Mouse (Mus musculus): ENCODE measurements around the gene Psors1c2. TPM values are rescaled to one million over a fixed set of nuclear protein-coding genes. Genes with fewer than 3 reads are reported as not detected.

Psors1c2 gene
- polyA plus RNA-seq, 1 experiment from 2014 or later: 0.22 TPM

- WGBS: 51% methylated on average over 15 of the region's 15 CpGs
- ATAC-seq (ENCODE audit: low FRiP score): no peak
These were observed 16.6 kb downstream of the Psors1c2 start for GRCm38 (mm10) chr17:35549437-35550142.

GRCm38 (mm10) chr17:35550143-35550494 is 17.1 kb downstream of the Psors1c2 start:
- WGBS: 93% methylated on average over 4 of the region's 4 CpGs
- Histone ChIP-seq H3K9ac (ENCODE audit: low read length) (no peak overlapping the region), H3K36me3 (ENCODE audit: control insufficient read depth, insufficient read depth, low read length) (no peaks in the 10 kb centered on the region), H3K9me3 (ENCODE audit: control insufficient read depth, low read length) (no peaks in the 10 kb centered on the region), H3K27me3 (ENCODE audit: control insufficient read depth, insufficient read depth, low read length) (0 out of 2 replicates have a peak, but pooled peaks cover 2% of the 10 kb centered on the region), H3K4me3 (ENCODE audit: low read depth, low read length) (no peak overlapping the region), H3K27ac (ENCODE audit: low read depth, low read length) (no peak overlapping the region), H3K4me1 (ENCODE audit: control insufficient read depth, insufficient read depth, low read length) (0 out of 2 replicates have a peak, but pooled peaks cover 2% of the 10 kb centered on the region), H3K4me2 (no peak overlapping the region)
- ATAC-seq (ENCODE audit: low FRiP score) (no peak), DNase-seq (ENCODE audit: low spot score, missing footprints) (no peak)

More at GRCm38 (mm10) chr17:35549437-35550142, 16.6 kb downstream of the Psors1c2 start:
- H3K9ac ChIP-seq (ENCODE audit: low read length): no peak overlapping the region
- H3K27me3 ChIP-seq (ENCODE audit: control insufficient read depth, insufficient read depth, low read length): 0 out of 2 replicates have a peak, but pooled peaks cover 2% of the 10 kb centered on the region
- H3K4me2 ChIP-seq: no peak overlapping the region
- no peaks in the 10 kb centered on the region for H3K36me3 ChIP-seq (ENCODE audit: control insufficient read depth, insufficient read depth, low read length)
- peak; percentile 72 for DNase-seq (ENCODE audit: low spot score, missing footprints)
- no peaks in the 10 kb centered on the region for H3K9me3 ChIP-seq (ENCODE audit: control insufficient read depth, low read length)
- H3K4me3 ChIP-seq (ENCODE audit: low read depth, low read length): no peak overlapping the region
- H3K4me1 ChIP-seq (ENCODE audit: control insufficient read depth, insufficient read depth, low read length): 0 out of 2 replicates have a peak, but pooled peaks cover 2% of the 10 kb centered on the region
- no peak overlapping the region for H3K27ac ChIP-seq (ENCODE audit: low read depth, low read length)

- Histone ChIP-seq H3K4me1 (ENCODE audit: control insufficient read depth, insufficient read depth, low read length) (0 out of 2 replicates have a peak, but pooled peaks cover 2% of the 10 kb centered on the region), H3K9ac (ENCODE audit: low read length) (no peak overlapping the region), H3K36me3 (ENCODE audit: control insufficient read depth, insufficient read depth, low read length) (no peaks in the 10 kb centered on the region), H3K4me2 (no peak overlapping the region), H3K27ac (ENCODE audit: low read depth, low read length) (no peak overlapping the region), H3K4me3 (ENCODE audit: low read depth, low read length) (no peak overlapping the region), H3K9me3 (ENCODE audit: control insufficient read depth, low read length) (no peaks in the 10 kb centered on the region), H3K27me3 (ENCODE audit: control insufficient read depth, insufficient read depth, low read length) (0 out of 2 replicates have a peak, but pooled peaks cover 2% of the 10 kb centered on the region)
- DNase-seq (ENCODE audit: low spot score, missing footprints) (no peak), ATAC-seq (ENCODE audit: low FRiP score) (no peak)
- WGBS: 67% methylated on average over 8 of the region's 8 CpGs
These were observed 17.9 kb downstream of the Psors1c2 start for GRCm38 (mm10) chr17:35550871-35551270.

GRCm38 (mm10) chr17:35551881-35552414 is 18.9 kb downstream of the Psors1c2 start, which contains the start of gene Cdsn:
Cdsn (plus strand) TSS chr17:35552128.
- no peak within 1 kb of the TSS for H3K27ac ChIP-seq (ENCODE audit: low read depth, low read length)

GRCm38 (mm10) chr17:35554321-35554720 is 21.3 kb downstream of the Psors1c2 start:
- Histone ChIP-seq H3K36me3 (ENCODE audit: control insufficient read depth, insufficient read depth, low read length) (no peaks in the 10 kb centered on the region), H3K27ac (ENCODE audit: low read depth, low read length) (no peak overlapping the region), H3K4me2 (no peak overlapping the region), H3K27me3 (ENCODE audit: control insufficient read depth, insufficient read depth, low read length) (no peaks in the 10 kb centered on the region), H3K9me3 (ENCODE audit: control insufficient read depth, low read length) (no peaks in the 10 kb centered on the region), H3K4me1 (ENCODE audit: control insufficient read depth, insufficient read depth, low read length) (no peaks in the 10 kb centered on the region), H3K4me3 (ENCODE audit: low read depth, low read length) (no peak overlapping the region), H3K9ac (ENCODE audit: low read length) (no peak overlapping the region)
- no peak for DNase-seq (ENCODE audit: low spot score, missing footprints)
- 83% methylated on average over 5 of the region's 5 CpGs for WGBS
- ATAC-seq (ENCODE audit: low FRiP score): no peak

More at GRCm38 (mm10) chr17:35551881-35552414, 18.9 kb downstream of the Psors1c2 start, which contains the start of gene Cdsn:
- H3K9ac ChIP-seq (ENCODE audit: low read length): no peak within 1 kb of the TSS
- H3K36me3 ChIP-seq (ENCODE audit: control insufficient read depth, insufficient read depth, low read length): no peaks in the 10 kb centered on the region
- H3K4me2 ChIP-seq: no peak within 1 kb of the TSS
- H3K9me3 ChIP-seq (ENCODE audit: control insufficient read depth, low read length): no peaks in the 10 kb centered on the region
- H3K4me3 ChIP-seq (ENCODE audit: low read depth, low read length): no peak within 1 kb of the TSS
- no peak for ATAC-seq (ENCODE audit: low FRiP score)
- WGBS: 71% methylated on average over 10 of the region's 10 CpGs
- 0 out of 2 replicates have a peak, but pooled peaks cover 2% of the 10 kb centered on the region for H3K27me3 ChIP-seq (ENCODE audit: control insufficient read depth, insufficient read depth, low read length)
- no peak for DNase-seq (ENCODE audit: low spot score, missing footprints)
- H3K4me1 ChIP-seq (ENCODE audit: control insufficient read depth, insufficient read depth, low read length): no peaks in the 10 kb centered on the region

GRCm38 (mm10) chr17:35554761-35555397 is 21.9 kb downstream of the Psors1c2 start:
- ATAC-seq (ENCODE audit: low FRiP score): no peak
- H3K4me1 ChIP-seq (ENCODE audit: control insufficient read depth, insufficient read depth, low read length): no peaks in the 10 kb centered on the region
- WGBS: 93% methylated on average over 18 of the region's 18 CpGs

GRCm38 (mm10) chr17:35556186-35556765 is 23.3 kb downstream of the Psors1c2 start:
- DNase-seq (ENCODE audit: low spot score, missing footprints) (no peak), ATAC-seq (ENCODE audit: low FRiP score) (no peak)
- no peaks in the 10 kb centered on the region for H3K27me3 ChIP-seq (ENCODE audit: control insufficient read depth, insufficient read depth, low read length)
- no peak overlapping the region for H3K4me2 ChIP-seq
- H3K4me1 ChIP-seq (ENCODE audit: control insufficient read depth, insufficient read depth, low read length): no peaks in the 10 kb centered on the region
- no peak overlapping the region for H3K9ac ChIP-seq (ENCODE audit: low read length)
- H3K27ac ChIP-seq (ENCODE audit: low read depth, low read length): no peak overlapping the region
- no peaks in the 10 kb centered on the region for H3K9me3 ChIP-seq (ENCODE audit: control insufficient read depth, low read length)
- no peaks in the 10 kb centered on the region for H3K36me3 ChIP-seq (ENCODE audit: control insufficient read depth, insufficient read depth, low read length)
- no peak overlapping the region for H3K4me3 ChIP-seq (ENCODE audit: low read depth, low read length)
- WGBS: 87% methylated on average over 13 of the region's 13 CpGs

More at GRCm38 (mm10) chr17:35554761-35555397, 21.9 kb downstream of the Psors1c2 start:
- no peaks in the 10 kb centered on the region for H3K27me3 ChIP-seq (ENCODE audit: control insufficient read depth, insufficient read depth, low read length)
- no peaks in the 10 kb centered on the region for H3K9me3 ChIP-seq (ENCODE audit: control insufficient read depth, low read length)
- H3K4me3 ChIP-seq (ENCODE audit: low read depth, low read length): no peak overlapping the region
- no peak overlapping the region for H3K9ac ChIP-seq (ENCODE audit: low read length)
- H3K36me3 ChIP-seq (ENCODE audit: control insufficient read depth, insufficient read depth, low read length): no peaks in the 10 kb centered on the region
- H3K4me2 ChIP-seq: no peak overlapping the region
- H3K27ac ChIP-seq (ENCODE audit: low read depth, low read length): no peak overlapping the region
- DNase-seq (ENCODE audit: low spot score, missing footprints): no peak

GRCm38 (mm10) chr17:35556812-35557211 is 23.8 kb downstream of the Psors1c2 start:
- Histone ChIP-seq H3K4me3 (ENCODE audit: low read depth, low read length) (no peak overlapping the region), H3K4me2 (no peak overlapping the region), H3K27me3 (ENCODE audit: control insufficient read depth, insufficient read depth, low read length) (no peaks in the 10 kb centered on the region), H3K9ac (ENCODE audit: low read length) (no peak overlapping the region), H3K4me1 (ENCODE audit: control insufficient read depth, insufficient read depth, low read length) (no peaks in the 10 kb centered on the region), H3K27ac (ENCODE audit: low read depth, low read length) (no peak overlapping the region), H3K36me3 (ENCODE audit: control insufficient read depth, insufficient read depth, low read length) (no peaks in the 10 kb centered on the region), H3K9me3 (ENCODE audit: control insufficient read depth, low read length) (no peaks in the 10 kb centered on the region)
- WGBS: 30% methylated on average over 5 of the region's 5 CpGs
- DNase-seq (ENCODE audit: low spot score, missing footprints): peak; percentile 93
- ATAC-seq (ENCODE audit: low FRiP score): no peak
